Mouse (Mus musculus): ENCODE measurements around the gene Fzd4. TPM values are rescaled to one million over a fixed set of nuclear protein-coding genes. Genes with fewer than 3 reads are reported as not detected.

The Fzd4 gene
- 2.1 and 2.2 TPM in 2 replicates for polyA plus RNA-seq (2012; rRNA removed)

DNA sequence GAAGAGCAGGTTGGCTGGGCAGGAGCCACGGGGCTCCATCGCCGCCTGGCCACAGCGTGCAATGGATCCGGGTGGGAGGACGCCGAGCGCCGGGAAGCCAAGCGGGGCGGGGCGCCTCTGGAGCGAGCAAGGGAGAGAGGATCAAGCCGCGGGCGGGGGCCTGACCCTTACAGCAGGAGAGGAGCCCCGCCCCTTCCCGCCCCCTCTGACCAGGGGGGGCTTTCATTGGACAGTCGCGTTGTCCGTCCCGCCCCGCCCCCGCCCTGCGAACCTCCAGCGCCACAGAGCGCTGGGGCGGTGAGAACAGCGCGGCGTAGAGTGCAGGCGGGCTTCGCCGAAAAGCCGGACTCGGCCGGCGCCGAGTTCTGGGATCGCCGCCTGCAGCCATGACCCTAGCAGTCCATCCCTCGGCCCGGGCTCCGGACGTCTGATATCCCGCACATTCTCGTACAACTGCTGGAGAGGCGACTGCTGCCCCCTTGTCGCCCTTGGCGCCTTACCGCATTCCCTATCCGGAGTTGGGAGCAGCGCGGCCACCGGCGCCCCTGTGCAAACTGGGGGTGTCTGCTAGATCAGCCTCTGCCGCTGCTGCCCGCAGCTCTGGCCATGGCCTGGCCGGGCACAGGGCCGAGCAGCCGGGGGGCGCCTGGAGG lies at the start of gene Fzd4, which contains the start of gene Tmem135:
TSS of gene Fzd4 (plus strand) at position 275 of the 653 bp plus-strand sequence.
TSS of gene Tmem135 (minus strand) at position 142 of the 653 bp plus-strand sequence.

Other genes with a start within 250 kb of the Fzd4 start
- 5.0 and 6.5 TPM in 2 replicates for gene Tmem135, start 133 bp upstream of the Fzd4 start, polyA plus RNA-seq (2012; rRNA removed)
- 2.6 and 2.8 TPM in 2 replicates for gene Prss23, start 122.8 kb downstream of the Fzd4 start, polyA plus RNA-seq (2012; rRNA removed)
- gene Me3, start 228.0 kb downstream of the Fzd4 start, polyA plus RNA-seq (2012; rRNA removed): 0.01 TPM in 2 replicates